Mouse (Mus musculus) cerebellum, adult 2 months (tissue): Measurements from ENCODE around the gene Fbxo48. TPM values are rescaled to one million over a fixed set of nuclear protein-coding genes. Genes with fewer than 3 reads are reported as not detected.

Experiments
- DNase-seq, 2 experiments: peaks; one replicate each; pipeline ENCODE4 v3.0.0; 2021
- H3K27ac ChIP-seq: fragments of 200-500 bp; 2 replicates; pipeline ENCODE4 v1.5.1; 2012; ENCODE audit warnings: low read length, control low read depth, inconsistent platforms; ENCODE audit not compliant: insufficient read depth
- H3K27me3 ChIP-seq: fragments of 200-500 bp; 2 replicates; pipeline ENCODE4 v1.6.1; 2012; ENCODE audit warnings: inconsistent platforms, mild to moderate bottlenecking, low read length, moderate library complexity; ENCODE audit not compliant: control insufficient read depth, insufficient read depth
- H3K4me1 ChIP-seq: fragments of 200-500 bp; 2 replicates; pipeline ENCODE4 v1.6.1; 2011; ENCODE audit warnings: low read length; ENCODE audit not compliant: control insufficient read depth, insufficient read depth
- H3K4me3 ChIP-seq: fragments of 200-500 bp; replicated peaks from 2 replicates; pipeline ENCODE3; 2011; ENCODE audit warnings: mild to moderate bottlenecking, low read depth, low read length, control low read depth; ENCODE audit not compliant: insufficient read depth
- CTCF ChIP-seq: fragments of 200-500 bp; IDR thresholded peaks from 2 replicates; pipeline ENCODE4 v1.5.1; 2011; ENCODE audit warnings: low read depth, mild to moderate bottlenecking, control low read depth, low read length, moderate library complexity, borderline replicate concordance; ENCODE audit not compliant: insufficient read depth
- POLR2A ChIP-seq: fragments of 200-500 bp; IDR thresholded peaks from 2 replicates; pipeline ENCODE4 v1.6.1; 2011; ENCODE audit warnings: low read length, control low read depth, borderline replicate concordance; ENCODE audit not compliant: insufficient read depth
- WGBS: fragments of 180-500 bp; shearing (Covaris S2); methylation state at CpG from one replicate; pipeline ENCODE4 v1.1.7; 2018; 5-methylcytosine and 5-hydroxymethylcytosine counted together
- polyA plus RNA-seq: library from polyadenylated mRNA; depleted of rRNA; stranded (reverse); fragments of >200 nt; gene quantifications from 2 replicates; pipeline ENCODE4 v1.2.3, GENCODE M21; 2012

The Fbxo48 gene
- polyA plus RNA-seq, 1 experiment = 0.61 TPM

GRCm38 (mm10) chr11:16951761-16952010 is 511 bp downstream of the Fbxo48 start:
- TF ChIP-seq POLR2A (no peak), CTCF (no peak)
- 5% methylated on average over 9 of the region's 9 CpGs for WGBS
- DNase-seq = no peak
- H3K4me1 ChIP-seq = no peaks in the 10 kb centered on the region
- peak overlapping the region; percentile 71 for H3K4me3 ChIP-seq
- H3K27ac ChIP-seq = no peak overlapping the region
- H3K27me3 ChIP-seq = no peaks in the 10 kb centered on the region

DNA sequence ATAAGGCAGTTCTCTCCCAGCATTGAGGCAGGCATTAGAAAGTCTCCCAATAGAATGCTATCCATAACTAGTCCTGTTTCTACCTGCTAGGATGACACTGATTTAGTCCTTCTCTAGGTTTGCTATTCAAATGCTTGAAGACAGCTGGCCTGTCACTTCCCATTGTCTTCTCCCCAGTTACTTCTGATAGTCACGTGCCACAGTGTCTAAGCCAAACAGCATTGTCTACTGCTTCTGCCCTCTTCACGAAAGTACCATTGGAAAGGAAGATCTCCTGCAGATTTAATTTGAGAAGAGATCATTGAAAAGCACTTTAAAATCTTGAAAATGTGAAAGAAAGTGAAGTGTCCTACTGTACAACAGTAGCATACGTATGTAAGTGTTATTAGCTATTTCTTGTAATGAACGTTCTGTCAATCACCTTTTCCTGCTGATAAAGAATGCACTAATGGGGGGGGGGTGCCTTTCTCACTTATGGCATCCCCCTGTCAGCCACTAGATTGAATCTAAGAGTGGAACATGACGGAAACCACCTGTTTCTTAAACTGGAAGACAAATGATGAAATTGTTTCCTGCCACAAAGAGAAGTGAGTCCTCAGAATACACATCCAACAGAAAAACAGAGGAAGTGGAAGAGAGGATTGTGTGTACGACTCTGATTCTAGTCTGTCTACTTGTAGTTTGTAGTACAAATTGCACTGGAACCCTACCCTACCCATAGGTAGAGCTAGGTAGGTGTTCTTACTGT is 5.1 kb downstream of the Fbxo48 start:
- WGBS = 88% methylated on average over 6 of the region's 6 CpGs
- TF ChIP-seq POLR2A = no peak
- TF ChIP-seq CTCF = no peak
- no peak overlapping the region for H3K27ac ChIP-seq
- H3K4me1 ChIP-seq = no peaks in the 10 kb centered on the region
- no peaks in the 10 kb centered on the region for H3K27me3 ChIP-seq
- no peak for DNase-seq
- no peak overlapping the region for H3K4me3 ChIP-seq

DNA sequence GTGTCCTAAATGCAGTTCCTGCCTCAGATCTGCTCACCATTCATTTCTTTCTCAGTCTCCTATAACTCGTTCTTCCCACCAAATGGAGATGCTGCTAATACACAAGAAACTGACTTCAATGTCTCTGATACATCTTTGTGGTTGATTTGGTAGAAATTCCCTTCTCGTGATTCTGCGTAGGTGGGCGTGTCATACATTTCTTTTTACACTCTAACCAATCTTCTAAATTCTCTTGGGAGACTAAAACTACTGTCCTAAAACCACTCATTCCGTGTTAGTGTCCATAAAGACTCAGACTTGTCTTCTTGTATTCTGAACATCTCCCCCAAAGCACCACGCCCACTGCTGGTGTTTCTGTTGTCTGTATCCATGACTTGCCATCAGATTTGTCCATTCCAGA is 5.9 kb downstream of the Fbxo48 start:
- no peaks in the 10 kb centered on the region for H3K4me1 ChIP-seq
- 95% methylated on average over 6 of the region's 6 CpGs for WGBS
- no peak overlapping the region for H3K4me3 ChIP-seq
- TF ChIP-seq CTCF = no peak
- no peak for TF ChIP-seq POLR2A
- H3K27ac ChIP-seq = no peak overlapping the region
- H3K27me3 ChIP-seq = no peaks in the 10 kb centered on the region
- no peak for DNase-seq

DNA sequence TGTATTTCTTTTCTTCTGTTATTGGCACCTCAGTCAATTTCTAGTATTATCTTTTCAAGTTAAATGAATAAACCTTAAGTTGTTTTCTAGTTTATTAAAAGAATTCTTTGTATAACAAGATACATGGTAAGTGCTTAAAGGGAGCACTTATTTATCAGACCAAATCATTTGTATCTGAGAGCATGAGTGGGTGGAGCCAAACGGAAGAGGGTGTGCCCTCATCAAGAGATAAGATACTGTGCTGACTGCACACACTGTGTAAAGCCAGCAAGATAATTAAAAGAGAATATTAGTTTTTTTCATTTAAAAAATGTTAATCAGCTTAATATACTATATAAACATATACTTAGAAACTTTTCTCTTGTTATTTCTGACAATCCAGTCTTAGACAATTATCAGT is 7.3 kb downstream of the Fbxo48 start:
- H3K4me3 ChIP-seq = no peak overlapping the region
- H3K4me1 ChIP-seq = no peaks in the 10 kb centered on the region
- no peaks in the 10 kb centered on the region for H3K27me3 ChIP-seq
- DNase-seq = no peak
- no peak overlapping the region for H3K27ac ChIP-seq
- 98% methylated on average over 1 of the region's 1 CpGs for WGBS
- TF ChIP-seq CTCF = no peak
- no peak for TF ChIP-seq POLR2A

- H3K4me3 ChIP-seq = no peak overlapping the region
- peak in 1 of 2 experiments; percentile 29 for DNase-seq
- 28% methylated on average over 2 of the region's 2 CpGs for WGBS
- H3K4me1 ChIP-seq = no peaks in the 10 kb centered on the region
- TF ChIP-seq POLR2A (no peak), CTCF (no peak)
- H3K27me3 ChIP-seq = no peaks in the 10 kb centered on the region
- H3K27ac ChIP-seq = no peak overlapping the region
These were observed 16.6 kb downstream of the Fbxo48 start for GRCm38 (mm10) chr11:16967806-16968205.

- no peak overlapping the region for H3K27ac ChIP-seq
- no peaks in the 10 kb centered on the region for H3K27me3 ChIP-seq
- H3K4me1 ChIP-seq = no peaks in the 10 kb centered on the region
- no peak for DNase-seq
- H3K4me3 ChIP-seq = no peak overlapping the region
- 78% methylated on average over 2 of the region's 2 CpGs for WGBS
- TF ChIP-seq CTCF (no peak), POLR2A (no peak)
These were observed 18.5 kb downstream of the Fbxo48 start for GRCm38 (mm10) chr11:16969650-16970049.

GRCm38 (mm10) chr11:16972027-16972426 is 20.9 kb downstream of the Fbxo48 start:
- 87% methylated on average over 3 of the region's 3 CpGs for WGBS
- TF ChIP-seq POLR2A = no peak
- TF ChIP-seq CTCF = no peak
- no peak for DNase-seq
- no peak overlapping the region for H3K4me3 ChIP-seq
- H3K27ac ChIP-seq = no peak overlapping the region
- H3K27me3 ChIP-seq = no peaks in the 10 kb centered on the region
- no peaks in the 10 kb centered on the region for H3K4me1 ChIP-seq

GRCm38 (mm10) chr11:16973086-16973485 is 21.9 kb downstream of the Fbxo48 start:
- TF ChIP-seq CTCF (no peak), POLR2A (no peak)
- H3K27ac ChIP-seq = no peak overlapping the region
- WGBS = 76% methylated on average over 1 of the region's 1 CpGs
- H3K4me3 ChIP-seq = no peak overlapping the region
- no peaks in the 10 kb centered on the region for H3K4me1 ChIP-seq
- no peak for DNase-seq
- no peaks in the 10 kb centered on the region for H3K27me3 ChIP-seq
